Mouse (Mus musculus) MEL (cell line): ENCODE data around the gene Fam189b. TPM values are rescaled to one million over a fixed set of nuclear protein-coding genes. Genes with fewer than 3 reads are reported as not detected.

ENCODE experiments used
- DNase-seq: peaks from one replicate; pipeline ENCODE4 v3.0.0; 2011; ENCODE audit warnings: low read depth, low spot score
- H3K27ac ChIP-seq: 2 replicates; pipeline ENCODE4 v1.5.1; 2012; ENCODE audit warnings: low read depth, mild to moderate bottlenecking, control low read depth, low read length, moderate library complexity; ENCODE audit not compliant: control insufficient read depth
- H3K27me3 ChIP-seq, 2 experiments: fragments of 150-350 bp in 1 of 2; sonication (generic) in 1 of 2; 2 replicates each; pipeline ENCODE4 v1.6.1; 2012; ENCODE audit warnings: low read length in 2 of 2, mild to moderate bottlenecking in 2 of 2, improper control_type of control experiment in 1 of 2, moderate library complexity in 1 of 2; ENCODE audit not compliant: insufficient read depth in 2 of 2, control insufficient read depth in 1 of 2
- H3K36me3 ChIP-seq, 2 experiments: 2 replicates each; pipeline ENCODE4 v1.6.1; 2012 to 2014; ENCODE audit warnings: low read length in 2 of 2, improper control_type of control experiment in 1 of 2, inconsistent platforms in 1 of 2, mild to moderate bottlenecking in 1 of 2; ENCODE audit not compliant: insufficient read depth in 2 of 2, control insufficient read depth in 1 of 2
- H3K4me1 ChIP-seq, 2 experiments: fragments of 150-350 bp in 1 of 2; sonication (generic) in 1 of 2; 2 replicates each; pipeline ENCODE4 v1.6.1; 2012; ENCODE audit warnings: low read length in 2 of 2, improper control_type of control experiment in 1 of 2, mild to moderate bottlenecking in 1 of 2; ENCODE audit not compliant: insufficient read depth in 2 of 2, control insufficient read depth in 1 of 2
- H3K4me3 ChIP-seq, 2 experiments: fragments of 150-350 bp in 1 of 2; sonication (generic) in 1 of 2; 2 replicates each; pipeline ENCODE4 v1.5.1; 2012; ENCODE audit warnings: low read depth in 2 of 2, low read length in 2 of 2, mild to moderate bottlenecking in 2 of 2, moderate library complexity in 2 of 2, control low read depth in 1 of 2, improper control_type of control experiment in 1 of 2; ENCODE audit not compliant: control insufficient read depth in 1 of 2, insufficient read depth in 1 of 2
- H3K79me2 ChIP-seq: 2 replicates; pipeline ENCODE4 v1.6.1; 2012; ENCODE audit warnings: mild to moderate bottlenecking, low read length, moderate library complexity; ENCODE audit not compliant: control insufficient read depth, poor library complexity, insufficient read depth
- H3K9ac ChIP-seq: 2 replicates; pipeline ENCODE4 v1.6.1; 2012; ENCODE audit warnings: low read depth, mild to moderate bottlenecking, control low read depth, low read length, moderate library complexity; ENCODE audit not compliant: control insufficient read depth, poor library complexity, severe bottlenecking
- H3K9me3 ChIP-seq: fragments of 150-350 bp; sonication (generic); replicated peaks from 2 replicates; pipeline ENCODE4 v1.6.1; 2012; ENCODE audit warnings: mild to moderate bottlenecking, low read length, improper control_type of control experiment, moderate library complexity; ENCODE audit not compliant: insufficient read depth
- BHLHE40 ChIP-seq: IDR thresholded peaks from 2 replicates; pipeline ENCODE4 v1.6.1; 2012; ENCODE audit warnings: low read depth, mild to moderate bottlenecking, inconsistent platforms, low read length, improper control_type of control experiment, borderline replicate concordance
- CHD1 ChIP-seq: IDR thresholded peaks from 2 replicates; pipeline ENCODE4 v1.6.1; 2012; ENCODE audit warnings: low read depth, mild to moderate bottlenecking, inconsistent platforms, low read length, improper control_type of control experiment
- CHD2 ChIP-seq: IDR thresholded peaks from 2 replicates; pipeline ENCODE4 v1.6.1; 2011; ENCODE audit warnings: low read length, improper control_type of control experiment
- E2F4 ChIP-seq: IDR thresholded peaks from 2 replicates; pipeline ENCODE4 v1.6.1; 2011; ENCODE audit warnings: low read depth, low read length, improper control_type of control experiment, borderline replicate concordance
- ELF1 ChIP-seq: IDR thresholded peaks from 2 replicates; pipeline ENCODE4 v1.6.1; 2014; ENCODE audit warnings: low read depth, mild to moderate bottlenecking, inconsistent platforms, low read length, improper control_type of control experiment, moderate library complexity
- EP300 ChIP-seq, 2 experiments: IDR thresholded peaks; 2 replicates each; pipeline ENCODE4 v1.6.1; 2011; ENCODE audit warnings: improper control_type of control experiment in 2 of 2, low read length in 2 of 2, low read depth in 1 of 2, mild to moderate bottlenecking in 1 of 2
- ETS1 ChIP-seq: IDR thresholded peaks from 2 replicates; pipeline ENCODE4 v1.6.1; 2012; ENCODE audit warnings: low read depth, mild to moderate bottlenecking, inconsistent platforms, low read length, improper control_type of control experiment, moderate library complexity
- GABPA ChIP-seq: IDR thresholded peaks from 2 replicates; pipeline ENCODE4 v1.6.1; 2012; ENCODE audit warnings: low read depth, mild to moderate bottlenecking, inconsistent platforms, low read length, improper control_type of control experiment, moderate library complexity
- HCFC1 ChIP-seq: IDR thresholded peaks from 2 replicates; pipeline ENCODE4 v1.6.1; 2012; ENCODE audit warnings: low read depth, mild to moderate bottlenecking, inconsistent platforms, low read length, improper control_type of control experiment, moderate library complexity
- JUND ChIP-seq: IDR thresholded peaks from 2 replicates; pipeline ENCODE4 v1.6.1; 2011; ENCODE audit warnings: low read depth, mild to moderate bottlenecking, improper control_type of control experiment, low read length
- MAX ChIP-seq: IDR thresholded peaks from 2 replicates; pipeline ENCODE4 v1.6.1; 2011; ENCODE audit warnings: low read length, improper control_type of control experiment
- MAZ ChIP-seq: IDR thresholded peaks from 2 replicates; pipeline ENCODE4 v1.6.1; 2012; ENCODE audit warnings: low read depth, mild to moderate bottlenecking, inconsistent platforms, low read length, improper control_type of control experiment
- MXI1 ChIP-seq: IDR thresholded peaks from 2 replicates; pipeline ENCODE4 v1.6.1; 2011; ENCODE audit warnings: mild to moderate bottlenecking, low read depth, low read length, improper control_type of control experiment
- MYB ChIP-seq: IDR thresholded peaks from 2 replicates; pipeline ENCODE4 v1.6.1; 2011; ENCODE audit warnings: mild to moderate bottlenecking, low read depth, low read length, improper control_type of control experiment
- MYC ChIP-seq: IDR thresholded peaks from 2 replicates; pipeline ENCODE4 v1.6.1; 2011; ENCODE audit warnings: low read depth, mild to moderate bottlenecking, low read length, improper control_type of control experiment, moderate library complexity
- NELFE ChIP-seq: IDR thresholded peaks from 2 replicates; pipeline ENCODE4 v1.6.1; 2011; ENCODE audit warnings: low read depth, low read length, improper control_type of control experiment
- NRF1 ChIP-seq: IDR thresholded peaks from 2 replicates; pipeline ENCODE4 v1.6.1; 2014; ENCODE audit warnings: low read depth, mild to moderate bottlenecking, inconsistent platforms, low read length, improper control_type of control experiment, moderate library complexity; ENCODE audit not compliant: poor library complexity, insufficient read depth, severe bottlenecking
- POLR2A ChIP-seq, 2 experiments: IDR thresholded peaks; 2 replicates each; pipeline ENCODE4 v1.6.1; 2011 to 2012; ENCODE audit warnings: low read length in 2 of 2, mild to moderate bottlenecking in 2 of 2, control low read depth in 1 of 2, improper control_type of control experiment in 1 of 2, low read depth in 1 of 2, moderate library complexity in 1 of 2; ENCODE audit not compliant: control insufficient read depth in 1 of 2, insufficient read depth in 1 of 2, poor library complexity in 1 of 2
- POLR2AphosphoS2 ChIP-seq: IDR thresholded peaks from 2 replicates; pipeline ENCODE4 v1.6.1; 2011; ENCODE audit warnings: low read length, improper control_type of control experiment
- RAD21 ChIP-seq: IDR thresholded peaks from 2 replicates; pipeline ENCODE4 v1.6.1; 2011; ENCODE audit warnings: mild to moderate bottlenecking, low read depth, low read length, improper control_type of control experiment
- SIN3A ChIP-seq: IDR thresholded peaks from 2 replicates; pipeline ENCODE4 v1.6.1; 2012; ENCODE audit warnings: low read length, improper control_type of control experiment, inconsistent platforms
- SMC3 ChIP-seq: IDR thresholded peaks from 2 replicates; pipeline ENCODE4 v1.6.1; 2011; ENCODE audit warnings: low read depth, low read length, improper control_type of control experiment
- TAL1 ChIP-seq: IDR thresholded peaks from 2 replicates; pipeline ENCODE4 v1.6.1; 2012; ENCODE audit warnings: mild to moderate bottlenecking, inconsistent platforms, low read length, moderate library complexity, mixed read lengths
- TBP ChIP-seq: IDR thresholded peaks from 2 replicates; pipeline ENCODE4 v1.8.0; 2011; ENCODE audit warnings: low read depth, low read length, improper control_type of control experiment
- TCF12 ChIP-seq: IDR thresholded peaks from 2 replicates; pipeline ENCODE4 v1.6.1; 2014; ENCODE audit warnings: low read depth, mild to moderate bottlenecking, inconsistent platforms, low read length, improper control_type of control experiment, moderate library complexity
- USF1 ChIP-seq: IDR thresholded peaks from 2 replicates; pipeline ENCODE4 v1.6.1; 2014; ENCODE audit warnings: low read depth, mild to moderate bottlenecking, inconsistent platforms, low read length, improper control_type of control experiment, moderate library complexity
- ZKSCAN1 ChIP-seq: IDR thresholded peaks from 2 replicates; pipeline ENCODE4 v1.6.1; 2012; ENCODE audit warnings: low read depth, mild to moderate bottlenecking, inconsistent platforms, low read length, improper control_type of control experiment, moderate library complexity
- ZMIZ1 ChIP-seq: IDR thresholded peaks from 2 replicates; pipeline ENCODE4 v1.6.1; 2012; ENCODE audit warnings: low read depth, mild to moderate bottlenecking, inconsistent platforms, low read length, improper control_type of control experiment, moderate library complexity
- ZNF384 ChIP-seq: IDR thresholded peaks from 2 replicates; pipeline ENCODE4 v1.6.1; 2012; ENCODE audit warnings: low read depth, mild to moderate bottlenecking, inconsistent platforms, low read length, improper control_type of control experiment
- polyA plus RNA-seq, 2 experiments: library from polyadenylated mRNA; stranded (reverse) in 1 of 2; unstranded in 1 of 2; fragments of >175 nt in 1 of 2; fragments of >200 nt in 1 of 2; gene quantifications; 2 replicates each; pipeline versions ENCODE4 v1.2.1 to v1.2.4; 2012; ENCODE audit warnings: low replicate concordance in 2 of 2, low read depth in 1 of 2; ENCODE audit not compliant: insufficient read length in 2 of 2, insufficient read depth in 1 of 2, missing spikeins in 1 of 2
- total RNA-seq: library from RNA; depleted of rRNA; stranded (reverse); fragments of 300-350 nt; gene quantifications from 2 replicates; pipeline ENCODE4 v1.2.3, GENCODE M21; 2012

The Fam189b gene
- total and polyA plus RNA-seq, 3 experiments: 7.0 to 35.3 TPM; not detected in 1

GRCm38 (mm10) chr3:89187197-89187596 is 4.3 kb downstream of the Fam189b start:
- H3K4me3 ChIP-seq: no peak overlapping the region
- no peak for DNase-seq
- peak overlapping the region; percentile 63 for H3K27ac ChIP-seq
- peaks cover 41 to 81% of the 10 kb centered on the region in 2 experiments for H3K4me1 ChIP-seq
- H3K79me2 ChIP-seq: no peaks in the 10 kb centered on the region; the same call in 1 of the 2 replicates
- H3K36me3 ChIP-seq: peaks cover 0 to 64% of the 10 kb centered on the region in 2 experiments; a peak in 2 of 4 replicates
- no peaks in the 10 kb centered on the region for H3K9me3 ChIP-seq
- peak overlapping the region; percentile 19 for H3K9ac ChIP-seq
- no peaks in the 10 kb centered on the region for H3K27me3 ChIP-seq
- 0 out of 4 replicates have a peak, but pooled peaks of 1 of the 2 experiments have one; percentile 32 for TF ChIP-seq POLR2A (IDR thresholded peaks at IDR 0.05; ENCODE audit: control insufficient read depth in 1 of 2, insufficient read depth in 1 of 2, low read depth in 1 of 2, low read length in 2 of 2, poor library complexity in 1 of 2)
- no peak for TF ChIP-seq MAX

- no peaks in the 10 kb centered on the region for H3K9me3 ChIP-seq
- H3K4me3 ChIP-seq: no peak overlapping the region
- DNase-seq: peak; percentile 76
- no peaks in the 10 kb centered on the region; the same call in 1 of the 2 replicates for H3K79me2 ChIP-seq
- peak overlapping the region; percentile 63 for H3K27ac ChIP-seq
- H3K27me3 ChIP-seq: no peaks in the 10 kb centered on the region
- H3K9ac ChIP-seq: peak overlapping the region; percentile 19
- peaks cover 0 to 59% of the 10 kb centered on the region in 2 experiments; a peak in 2 of 4 replicates for H3K36me3 ChIP-seq
- H3K4me1 ChIP-seq: peaks cover 39 to 76% of the 10 kb centered on the region in 2 experiments
- TF ChIP-seq NRF1 (no peak), MAZ (no peak), MYB (peak; percentile 55; the same call in 1 of the 2 replicates), NELFE (0 out of 2 replicates have a peak, but pooled peaks have one; percentile 20), ZNF384 (no peak), CHD2 (no peak), MXI1 (peak; percentile 79), ZKSCAN1 (no peak), ELF1 (peak; percentile 72), HCFC1 (peak; percentile 36; the same call in 1 of the 2 replicates), CHD1 (no peak), BHLHE40 (no peak), TAL1 (peak; percentile 20; the same call in 1 of the 2 replicates), RAD21 (no peak), JUND (0 out of 2 replicates have a peak, but pooled peaks have one; percentile 16), GABPA (no peak), MYC (peak; percentile 74; the same call in 1 of the 2 replicates), SIN3A (peak; percentile 43; the same call in 1 of the 2 replicates), MAX (peak; percentile 61; the same call in 1 of the 2 replicates), USF1 (0 out of 2 replicates have a peak, but pooled peaks have one; percentile 26), SMC3 (no peak), TBP (0 out of 2 replicates have a peak, but pooled peaks have one; percentile 40), EP300 (IDR thresholded peaks at IDR 0.05; ENCODE audit: low read depth in 1 of 2, low read length in 2 of 2) (peak; percentile 68 to 73), E2F4 (no peak), ETS1 (peak; percentile 68), POLR2AphosphoS2 (no peak), TCF12 (peak; percentile 53; the same call in 1 of the 2 replicates), POLR2A (IDR thresholded peaks at IDR 0.05; ENCODE audit: control insufficient read depth in 1 of 2, insufficient read depth in 1 of 2, low read depth in 1 of 2, low read length in 2 of 2, poor library complexity in 1 of 2) (no peak), ZMIZ1 (no peak)
Measured at GRCm38 (mm10) chr3:89187690-89188477, 4.9 kb downstream of the Fam189b start.
